Comparison of ENCODE assay signal across 1 mouse cellular context in the genomic region with DNA sequence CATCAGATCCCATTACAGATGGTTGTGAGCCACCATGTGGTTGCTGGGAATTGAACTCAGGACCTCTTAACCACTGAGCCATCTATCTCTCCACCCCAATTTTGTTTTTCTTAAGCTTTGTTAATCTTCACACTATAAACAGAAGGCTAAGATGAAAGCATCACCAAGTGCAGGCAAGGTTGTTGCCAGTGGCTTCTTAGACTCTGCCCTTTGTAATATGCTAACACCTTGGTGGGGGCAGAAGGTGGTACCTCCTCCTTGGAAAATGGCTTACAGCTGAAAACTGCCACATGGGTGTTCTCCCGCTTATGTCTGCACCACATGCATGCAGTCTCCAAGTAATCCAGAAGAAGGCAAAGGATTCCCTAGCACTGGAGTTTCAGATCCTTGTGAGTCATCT.
TF ChIP-seq lines count a peak whose summit lies in the region.

No protein-coding gene starts in this region.

TF ChIP-seq in MEL, 35 proteins besides CTCF, POLR2A, EP300 and RAD21:
- no peak for TF ChIP-seq MYB (IDR thresholded peaks at IDR 0.05; ENCODE audit: low read depth, low read length)
- TF ChIP-seq CHD1 (IDR thresholded peaks at IDR 0.05; ENCODE audit: low read depth, low read length): 0 out of 2 replicates have a peak, but pooled peaks have one; percentile 10
- no peak for TF ChIP-seq NELFE (IDR thresholded peaks at IDR 0.05; ENCODE audit: low read depth, low read length)
TF ChIP-seq in MEL: peak in this region for 1.
